ENCODE assay signal across 26 mouse cellular contexts in the genomic region with DNA sequence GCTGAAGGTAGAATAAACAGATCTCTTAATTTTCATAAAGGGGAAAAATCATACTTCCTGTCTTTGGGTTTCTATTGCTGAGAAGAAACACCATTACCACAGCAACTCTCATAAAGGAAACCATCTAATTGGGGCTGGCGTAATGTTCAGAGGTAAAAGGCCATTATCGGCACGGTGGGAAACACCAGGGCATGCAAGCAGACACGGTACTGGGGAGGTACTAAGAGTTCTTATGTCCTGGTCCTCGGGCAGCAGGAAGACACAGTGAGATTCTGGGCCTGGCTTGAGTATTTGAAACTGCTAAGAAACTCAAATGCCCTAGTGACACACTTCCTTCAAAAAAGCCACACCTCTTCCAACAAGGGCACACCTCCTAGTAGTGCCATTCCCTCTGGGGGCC. TPM values are rescaled to one million over a fixed set of nuclear protein-coding genes. Genes with fewer than 3 reads are reported as not detected.
A peak's percentile ranks its signal among the peaks of the same experiment; 100 is the strongest.
DNase-seq lines count a peak whose midpoint lies in the region; ATAC-seq and TF ChIP-seq lines count a peak whose summit lies in the region.
"Had no signal": no experiment of that assay in that cellular context is flagged by ENCODE, and none has a peak within 500 bp of the region (broad histone marks: within the 10 kb centered on the region; RNA-seq: fewer than 3 reads in every experiment).

No protein-coding gene starts in this region.

- peaks cover 0 to 41% of the 10 kb centered on the region in 2 experiments for H3K36me3 ChIP-seq in CH12.LX (replicated peaks in 1 of 2; ENCODE audit: control insufficient read depth in 1 of 2, insufficient read depth in 1 of 2, low read length in 1 of 2)
- no peaks in the 10 kb centered on the region for H3K36me3 ChIP-seq in midbrain, postnatal 0 days (ENCODE audit: insufficient read depth, low read length)
- H3K36me3 ChIP-seq: embryonic facial prominence, embryonic 12.5 days; heart, embryonic 15.5 days; hindbrain, embryonic 13.5 days; limb, embryonic 10.5 days; midbrain, embryonic 12.5 days; neural tube, embryonic 12.5 days had no signal

- in situ Hi-C loops in CH12.LX (cut with MboI; ENCODE audit: low pct_ligation_motif_present, low pct_unique_long_range_greater_than_20kb, low sequenced_read_pairs), result no loop called here

- no peak for TF ChIP-seq RAD21 in CH12.LX (IDR thresholded peaks at IDR 0.05; ENCODE audit: low read depth, low read length)

- H3K4me3 ChIP-seq in CH12.LX (replicated peaks in 1 of 3; ENCODE audit: low read depth in 2 of 3, low read length in 2 of 3, poor library complexity in 1 of 3), result peak overlapping the region in 1 of 3 experiments; percentile 16
- no peak overlapping the region for H3K4me3 ChIP-seq in midbrain, postnatal 0 days (ENCODE audit: low read depth, low read length)
- H3K4me3 ChIP-seq: embryonic facial prominence, embryonic 12.5 days; heart, embryonic 15.5 days; hindbrain, embryonic 13.5 days; limb, embryonic 10.5 days; midbrain, embryonic 12.5 days; neural tube, embryonic 12.5 days; stomach, embryonic 15.5 days had no signal

- dilution Hi-C loops in CH12.LX (cut with MboI; ENCODE audit: extremely low pct_ligation_motif_present, extremely low pct_unique_long_range_greater_than_20kb, low sequenced_read_pairs), result no loop called here

- TF ChIP-seq POLR2A in CH12.LX (IDR thresholded peaks at IDR 0.05; ENCODE audit: low read depth, low read length), result peak; percentile 49

- H3K9me3 ChIP-seq in CH12.LX (replicated peaks; ENCODE audit: low read length), result no peaks in the 10 kb centered on the region
- H3K9me3 ChIP-seq in midbrain, postnatal 0 days (ENCODE audit: low read length), result no peaks in the 10 kb centered on the region
- H3K9me3 ChIP-seq: embryonic facial prominence, embryonic 12.5 days; G1E; heart, embryonic 15.5 days; hindbrain, embryonic 13.5 days; limb, embryonic 10.5 days; midbrain, embryonic 12.5 days; neural tube, embryonic 12.5 days; stomach, embryonic 15.5 days had no signal

- H3K9ac ChIP-seq in CH12.LX (ENCODE audit: insufficient read depth, low read depth), result no peak overlapping the region
- no peak overlapping the region for H3K9ac ChIP-seq in midbrain, postnatal 0 days (replicated peaks; ENCODE audit: low read length, poor library complexity, severe bottlenecking)
- H3K9ac ChIP-seq: embryonic facial prominence, embryonic 12.5 days; heart, embryonic 15.5 days; hindbrain, embryonic 13.5 days; midbrain, embryonic 12.5 days; neural tube, embryonic 12.5 days; stomach, embryonic 15.5 days had no signal

- no peak overlapping the region for H3K27ac ChIP-seq in CH12.LX (ENCODE audit: insufficient read depth, low read depth)
- no peak overlapping the region for H3K27ac ChIP-seq in midbrain, postnatal 0 days (ENCODE audit: low read depth, low read length)
- H3K27ac ChIP-seq: embryonic facial prominence, embryonic 12.5 days; heart, embryonic 15.5 days; hindbrain, embryonic 13.5 days; limb, embryonic 10.5 days; macrophage; midbrain, embryonic 12.5 days; neural tube, embryonic 12.5 days; stomach, embryonic 15.5 days had no signal

- H3K4me2 ChIP-seq in CH12.LX (ENCODE audit: insufficient read depth, low read depth, poor library complexity, severe bottlenecking), result 0 out of 2 replicates have a peak overlapping the region, but pooled peaks have one; percentile 16
- no peak overlapping the region for H3K4me2 ChIP-seq in midbrain, postnatal 0 days (ENCODE audit: low read depth, low read length, poor library complexity, severe bottlenecking)
- H3K4me2 ChIP-seq: embryonic facial prominence, embryonic 12.5 days; heart, embryonic 15.5 days; hindbrain, embryonic 13.5 days; midbrain, embryonic 12.5 days; neural tube, embryonic 12.5 days; stomach, embryonic 15.5 days had no signal

- H3K4me1 ChIP-seq in CH12.LX (ENCODE audit: control insufficient read depth in 1 of 2, insufficient read depth in 2 of 2), result peaks cover 8 to 32% of the 10 kb centered on the region in 2 experiments
- H3K4me1 ChIP-seq in midbrain, postnatal 0 days (ENCODE audit: insufficient read depth, low read length), result no peaks in the 10 kb centered on the region
- H3K4me1 ChIP-seq: embryonic facial prominence, embryonic 12.5 days; hindbrain, embryonic 13.5 days; midbrain, embryonic 12.5 days; neural tube, embryonic 12.5 days; stomach, embryonic 15.5 days had no signal

- no peak for TF ChIP-seq EP300 in CH12.LX (IDR thresholded peaks at IDR 0.05; ENCODE audit: low read length)

- TF ChIP-seq CTCF in CH12.LX (conservative IDR thresholded peaks at IDR 0.05 in 1 of 2, IDR thresholded peaks at IDR 0.05 in 1 of 2; ENCODE audit: low read depth in 2 of 2, low read length in 2 of 2), result no peak
- no peak for TF ChIP-seq CTCF in midbrain, postnatal 0 days (IDR thresholded peaks at IDR 0.05)

- peak; percentile 7 for DNase-seq in spleen, adult 12 weeks (ENCODE audit: low spot score)
- no peak for DNase-seq in spleen, postnatal 10 days (ENCODE audit: low spot score in 2 of 2)
- DNase-seq in CH12.LX (ENCODE audit: extremely low read depth), result peak; percentile 81
- no peak for DNase-seq in urinary bladder, adult 2 months (ENCODE audit: low spot score)
- no peak for DNase-seq in midbrain, postnatal 0 days (ENCODE audit: low spot score)
- DNase-seq: adrenal gland, postnatal 10 days; cerebellum, adult 2 months; cerebellum, postnatal 25 days; gastrocnemius, postnatal 36 days; heart, postnatal 36 days; kidney, adult 8-10 months; kidney, postnatal 10 days; thymus, postnatal 36 days had no signal

- ATAC-seq in inflammation-experienced regulatory T-cells, adult 6 months, result peak; percentile 90
- no peak for ATAC-seq in megakaryocyte-erythroid progenitor cell, adult 5-6 weeks (replicated peaks; ENCODE audit: low FRiP score, low TSS enrichment, poor library complexity, severe bottlenecking)
- ATAC-seq in midbrain, postnatal 0 days (ENCODE audit: low FRiP score), result no peak
- ATAC-seq: lung, postnatal 0 days; Patski had no signal

- WGBS in midbrain, postnatal 0 days, result 88% methylated on average over 5 of the region's 5 CpGs

- H3K79me2 ChIP-seq in CH12.LX (replicated peaks; ENCODE audit: control insufficient read depth, extremely low read depth, insufficient read depth, poor library complexity, severe bottlenecking), result no peaks in the 10 kb centered on the region

- H3K27me3 ChIP-seq in CH12.LX (replicated peaks), result no peaks in the 10 kb centered on the region
- no peaks in the 10 kb centered on the region for H3K27me3 ChIP-seq in midbrain, postnatal 0 days (ENCODE audit: insufficient read depth, low read length)
- H3K27me3 ChIP-seq: embryonic facial prominence, embryonic 12.5 days; heart, embryonic 15.5 days; hindbrain, embryonic 13.5 days; midbrain, embryonic 12.5 days; neural tube, embryonic 12.5 days; Patski; stomach, embryonic 15.5 days had no signal

TF ChIP-seq in CH12.LX, 34 proteins besides CTCF, POLR2A, EP300 and RAD21 (continues in another document):
- TF ChIP-seq NELFE (IDR thresholded peaks at IDR 0.05; ENCODE audit: low read depth, low read length), result peak; percentile 51; the same call in 1 of the 2 replicates
- TF ChIP-seq CHD1 (IDR thresholded peaks at IDR 0.05; ENCODE audit: low read depth, low read length), result no peak
- TF ChIP-seq JUN (IDR thresholded peaks at IDR 0.05; ENCODE audit: insufficient read depth, low read depth, low read length), result no peak
- 0 out of 2 replicates have a peak, but pooled peaks have one; percentile 25 for TF ChIP-seq TCF12 (IDR thresholded peaks at IDR 0.05; ENCODE audit: low read depth, low read length)
- TF ChIP-seq UBTF (IDR thresholded peaks at IDR 0.05; ENCODE audit: low read depth, low read length), result no peak
- peak; percentile 58; the same call in 1 of the 2 replicates for TF ChIP-seq MAFK (IDR thresholded peaks at IDR 0.05; ENCODE audit: insufficient replicate concordance, low read length)
- TF ChIP-seq GABPA (IDR thresholded peaks at IDR 0.05; ENCODE audit: insufficient replicate concordance, low read depth, low read length), result no peak
- no peak for TF ChIP-seq ZMIZ1 (IDR thresholded peaks at IDR 0.05; ENCODE audit: low read depth, low read length)
- no peak for TF ChIP-seq ZNF384 (IDR thresholded peaks at IDR 0.05; ENCODE audit: low read depth, low read length)
- TF ChIP-seq ZC3H11A (IDR thresholded peaks at IDR 0.05; ENCODE audit: low read depth, low read length), result no peak
- TF ChIP-seq MAX (IDR thresholded peaks at IDR 0.05; ENCODE audit: low read length), result no peak; the same call in 1 of the 2 replicates
- TF ChIP-seq MXI1 (IDR thresholded peaks at IDR 0.05; ENCODE audit: low read depth, low read length), result no peak
- TF ChIP-seq KAT2A (IDR thresholded peaks at IDR 0.05; ENCODE audit: insufficient replicate concordance, low read length), result no peak
- TF ChIP-seq BHLHE40 (IDR thresholded peaks at IDR 0.05; ENCODE audit: low read depth, low read length), result peak; percentile 61
- TF ChIP-seq USF1 (IDR thresholded peaks at IDR 0.05; ENCODE audit: low read depth, low read length), result no peak
- TF ChIP-seq HCFC1 (IDR thresholded peaks at IDR 0.05; ENCODE audit: low read depth, low read length), result peak; percentile 37; the same call in 1 of the 2 replicates
- TF ChIP-seq NRF1 (IDR thresholded peaks at IDR 0.05; ENCODE audit: low read depth, low read length), result peak; percentile 30; the same call in 1 of the 2 replicates
- no peak for TF ChIP-seq RCOR1 (conservative IDR thresholded peaks at IDR 0.05; ENCODE audit: low read depth, low read length)
- no peak for TF ChIP-seq CHD2 (IDR thresholded peaks at IDR 0.05; ENCODE audit: low read length)
- no peak for TF ChIP-seq E2F4 (IDR thresholded peaks at IDR 0.05; ENCODE audit: insufficient replicate concordance, low read depth, low read length)
- TF ChIP-seq IRF4 (IDR thresholded peaks at IDR 0.05; ENCODE audit: low read depth, low read length), result peak; percentile 37; the same call in 1 of the 2 replicates
- no peak for TF ChIP-seq MYC (IDR thresholded peaks at IDR 0.05; ENCODE audit: low read depth, low read length)
- TF ChIP-seq JUND (conservative IDR thresholded peaks at IDR 0.05; ENCODE audit: low read depth, low read length), result no peak
- peak; percentile 56 for TF ChIP-seq ELF1 (IDR thresholded peaks at IDR 0.05; ENCODE audit: low read depth, low read length)
- no peak for TF ChIP-seq SIN3A (IDR thresholded peaks at IDR 0.05; ENCODE audit: low read length)

RNA-seq across cellular contexts. Expression of gene Cpped1, which starts 12.8 kb away (rescaled TPM):
- total RNA-seq in CH12.LX (2012; rRNA removed) (13.6 and 14.6 TPM in 2 replicates), CH12.LX (2014; rRNA removed) (17.5 and 18.0 TPM in 2 replicates)
- 29.5 and 34.6 TPM in 2 replicates for polyA plus RNA-seq in CH12.LX (2012; ENCODE audit: insufficient read length, low read depth)
- 10 to 100 TPM in 2 of 3 experiments, 1 to 10 TPM in 1; 8.9 to 12.3 (median 10.5) TPM for polyA plus RNA-seq in inflammation-experienced regulatory T-cells, adult 6 months (2017; shearing (Covaris generic))
- 34.5 and 36.4 TPM in 2 replicates for total RNA-seq in megakaryocyte-erythroid progenitor cell, adult 5-6 weeks (2014; fragmentation: Nextera tagmentation)
- total RNA-seq in megakaryocyte-erythroid progenitor cell, adult 5-6 weeks (2017), result 25.0 and 26.1 TPM in 2 replicates
- polyA plus RNA-seq in urinary bladder, adult 2 months (2012; rRNA removed), result 14.0 and 22.6 TPM in 2 replicates
- total RNA-seq in midbrain, postnatal 0 days (2014; rRNA removed), result 20.7 and 20.9 TPM in 2 replicates
- polyA plus RNA-seq in midbrain, postnatal 0 days (2015; fragmentation: Nextera tagmentation; extraction: Ambion mirVana), result 18.8 and 19.2 TPM in 2 replicates

Comparison
In these comparisons a context has a peak if more than half of its experiments do, and no peak if none do; other contexts are left out.
1. DNase-seq: peak in spleen, adult 12 weeks (single experiment) and CH12.LX (single experiment); none in spleen, postnatal 10 days (0 of 2), urinary bladder, adult 2 months (single experiment) and midbrain, postnatal 0 days (single experiment).